Mouse (Mus musculus): ENCODE data around the gene Farsa.

Farsa gene

DNA sequence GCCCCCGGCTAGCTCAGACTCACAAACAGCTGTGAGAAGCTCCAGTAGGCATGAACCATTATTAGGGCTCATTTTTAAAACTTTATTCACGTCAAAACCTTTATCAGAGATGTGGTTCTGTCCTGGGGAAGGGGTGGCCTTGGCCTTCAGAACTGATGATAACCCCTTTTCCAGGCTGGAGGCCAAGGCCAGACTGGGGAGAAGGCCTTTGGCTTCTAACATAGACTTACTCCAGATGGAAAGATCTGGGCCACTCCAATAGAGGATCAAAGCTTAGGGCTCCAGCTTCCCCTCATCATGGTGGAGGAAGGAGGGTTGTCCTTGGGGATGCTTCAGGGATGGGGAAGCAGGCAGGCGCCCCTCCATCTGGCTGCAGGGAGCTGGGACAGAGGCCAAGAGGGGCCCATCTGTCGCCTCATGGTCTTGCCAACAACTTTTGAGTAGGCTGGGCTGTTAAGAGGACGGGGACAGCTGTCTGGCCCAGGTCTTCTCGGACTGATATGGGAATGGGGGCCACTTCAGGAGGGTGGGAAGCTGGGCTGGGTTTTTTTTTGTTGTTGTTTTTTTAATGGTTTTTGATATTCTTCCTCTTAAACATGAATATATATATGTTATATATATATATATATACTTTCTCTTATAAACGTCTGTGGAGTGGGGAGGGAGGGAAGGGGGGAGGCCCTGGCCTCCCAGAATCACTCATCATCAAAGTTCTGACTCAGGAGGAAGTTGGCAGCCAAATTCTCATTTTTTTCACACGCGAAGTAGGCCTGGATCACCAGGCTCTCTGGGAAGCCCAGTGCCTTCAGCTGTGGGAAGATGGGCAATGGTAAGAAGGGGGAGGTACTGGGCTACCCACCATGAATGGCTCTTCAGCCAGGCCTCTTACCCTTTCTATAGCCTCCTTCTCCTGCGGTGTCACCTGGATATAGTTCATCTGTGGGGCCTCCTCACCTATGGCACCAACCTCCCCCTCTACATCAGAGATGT lies 21.6 kb upstream of the Farsa start:
- DNase-seq: peak; percentile 94 to 97

DNA sequence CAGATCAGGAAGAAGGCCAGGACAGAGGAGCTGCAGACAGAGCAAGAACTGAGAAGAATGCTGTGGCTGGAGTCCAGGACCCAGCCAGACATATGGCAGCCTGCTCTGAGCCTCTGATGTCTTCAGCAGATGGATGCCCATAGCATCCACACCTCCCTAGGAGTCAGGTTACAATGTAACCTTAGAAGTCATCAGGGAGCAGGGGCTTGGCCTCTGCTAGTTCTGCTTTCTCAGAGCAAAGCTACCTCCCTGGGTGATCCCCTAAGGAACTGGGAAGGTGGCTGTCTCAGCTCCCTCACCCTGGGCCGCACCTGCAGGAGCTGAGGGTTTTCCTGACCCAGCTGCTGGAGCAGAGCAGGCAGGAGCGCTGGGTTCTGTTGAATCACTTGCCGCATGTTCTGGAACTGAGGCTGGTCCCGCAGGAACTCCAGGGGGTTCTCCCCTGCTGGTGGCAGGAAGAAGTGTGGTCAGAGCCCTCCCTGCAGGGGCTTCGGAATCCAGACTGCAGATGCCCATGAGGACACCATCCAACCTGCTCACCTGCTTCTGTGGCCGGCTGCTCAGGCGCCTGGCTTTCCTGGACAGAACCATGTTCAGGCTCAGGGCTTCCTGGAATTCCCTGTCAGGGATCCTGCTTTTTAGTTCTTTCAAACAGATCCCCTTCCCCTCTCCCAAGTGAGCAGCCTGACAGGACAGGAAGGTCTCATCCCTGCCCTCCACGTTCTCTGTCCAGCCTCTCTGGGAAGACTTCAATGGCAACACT lies 19.5 kb upstream of the Farsa start:
- peak; percentile 56 to 66 for DNase-seq

DNA sequence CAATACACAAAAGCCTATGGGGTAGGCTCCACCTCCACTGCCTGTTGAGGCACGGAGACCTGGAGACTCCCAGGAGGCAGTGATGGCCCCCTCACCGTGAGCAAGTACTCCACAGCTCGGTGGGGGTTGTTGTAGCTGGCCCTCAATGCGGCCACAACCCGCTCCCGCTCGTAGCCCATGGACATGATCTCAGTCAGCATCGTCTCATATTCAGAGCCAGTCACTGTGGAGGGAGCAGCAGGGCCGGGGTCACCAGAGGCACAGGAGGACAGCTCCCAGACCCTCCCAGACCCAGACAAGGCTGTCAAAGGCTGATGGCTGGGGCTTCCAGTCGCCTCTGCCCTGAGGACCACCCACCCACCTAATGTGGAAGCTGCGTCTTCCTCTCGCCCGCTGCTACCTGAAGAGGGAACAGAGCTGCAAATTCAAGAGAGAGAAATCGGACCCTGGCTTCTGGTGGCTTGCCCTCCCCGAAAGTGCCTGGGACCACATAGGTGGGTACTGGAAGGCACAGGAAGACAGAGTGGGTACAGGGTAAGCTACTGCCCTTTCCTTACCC lies 18.8 kb upstream of the Farsa start:
- no peak for DNase-seq

DNA sequence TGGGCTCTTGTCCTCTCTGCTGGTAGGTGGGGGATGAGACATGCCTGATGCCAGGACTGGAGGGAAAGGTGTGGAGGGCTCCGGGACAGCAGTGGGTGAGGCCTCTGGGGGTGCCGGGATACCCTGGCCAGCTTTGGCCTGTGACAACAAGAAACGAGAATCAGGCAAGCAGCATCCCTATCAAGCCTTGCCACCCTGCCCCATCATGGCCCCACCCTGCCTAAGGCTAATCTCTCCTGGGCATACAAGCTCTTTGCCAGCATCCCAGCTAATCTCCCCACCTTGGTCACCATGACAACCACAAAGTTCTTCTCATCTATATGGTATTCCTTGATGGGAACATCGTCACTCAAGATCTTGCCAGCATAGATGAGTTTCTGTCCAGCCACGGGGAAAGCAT lies 18.3 kb upstream of the Farsa start:
- no peak for DNase-seq

DNA sequence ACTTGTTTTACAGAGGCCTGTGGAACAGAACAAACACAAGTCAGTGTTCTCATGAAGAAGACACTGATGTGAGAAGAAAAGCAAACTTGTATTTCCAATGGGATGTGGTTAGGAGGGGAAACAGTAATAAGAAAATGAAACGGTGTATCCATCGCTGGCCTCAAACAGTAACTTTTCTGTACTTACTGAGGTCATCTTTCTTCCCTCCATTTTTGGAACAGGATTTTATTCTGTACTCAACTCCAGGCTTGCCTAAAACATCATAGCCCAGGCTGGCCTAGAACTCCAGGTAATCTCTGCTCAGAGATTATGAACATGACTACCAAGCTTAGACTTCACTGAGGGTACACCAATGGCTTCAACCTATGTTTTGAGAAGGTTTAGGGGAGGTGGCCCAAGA lies 17.4 kb upstream of the Farsa start:
- no peak for DNase-seq

DNA sequence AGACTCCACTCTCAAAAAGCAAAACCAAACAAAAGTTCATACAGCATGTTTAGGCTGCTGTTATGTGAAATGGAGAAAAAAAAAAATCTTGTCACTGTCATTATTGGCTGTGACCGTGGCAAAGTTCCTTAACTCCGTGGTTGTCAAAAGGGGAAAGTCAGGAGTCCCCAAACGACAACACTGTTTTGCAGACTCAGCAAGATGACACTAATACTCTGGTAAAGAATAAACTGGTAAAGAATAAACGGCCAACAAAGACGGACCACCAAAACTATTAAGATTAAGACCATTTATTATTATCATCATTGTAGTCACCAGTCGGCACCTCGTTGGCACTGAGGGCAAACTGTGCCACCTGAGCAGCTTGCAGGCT lies 16.9 kb upstream of the Farsa start:
- DNase-seq: no peak

DNA sequence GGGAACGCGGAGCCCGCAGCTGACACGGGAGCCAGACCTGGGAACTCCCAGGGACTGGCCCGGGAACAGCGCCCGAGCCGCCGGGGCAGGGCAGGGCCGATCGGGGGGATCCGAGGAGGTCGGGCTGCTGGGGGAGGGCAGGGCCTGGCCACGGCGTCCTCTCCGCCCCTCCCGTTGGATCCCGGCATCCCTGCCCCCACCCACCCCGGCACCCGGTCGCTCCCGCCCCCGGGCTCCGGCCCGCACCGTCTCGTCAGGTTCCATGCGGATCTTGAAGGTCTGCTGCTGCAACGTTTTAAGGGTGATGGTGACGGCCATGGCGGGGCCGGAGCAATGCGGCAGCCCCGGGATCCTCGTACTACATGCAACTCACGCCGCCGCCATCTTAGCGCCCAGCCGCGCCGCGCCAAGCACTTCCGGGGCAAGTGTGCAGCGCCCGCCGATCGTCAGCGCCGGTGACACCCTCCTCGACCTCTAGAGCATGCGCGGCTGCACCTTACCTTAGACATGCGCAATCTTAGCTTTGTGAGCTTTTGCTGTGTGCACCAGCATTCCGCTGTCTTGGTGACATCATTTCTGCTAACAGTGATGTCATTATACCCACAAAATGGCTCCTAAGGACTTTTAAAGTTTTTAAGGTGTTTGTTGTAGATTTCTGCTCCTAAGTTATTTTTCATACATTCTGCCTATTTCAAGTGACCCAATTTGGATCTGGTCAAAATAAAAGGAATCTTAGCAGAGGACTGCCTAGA lies 16.4 kb upstream of the Farsa start, which contains the start of gene Rad23a:
Gene Rad23a, minus strand, starts transcription at position 418 of the 752 bp plus-strand sequence.
- peak; percentile 93 to 94 for DNase-seq

DNA sequence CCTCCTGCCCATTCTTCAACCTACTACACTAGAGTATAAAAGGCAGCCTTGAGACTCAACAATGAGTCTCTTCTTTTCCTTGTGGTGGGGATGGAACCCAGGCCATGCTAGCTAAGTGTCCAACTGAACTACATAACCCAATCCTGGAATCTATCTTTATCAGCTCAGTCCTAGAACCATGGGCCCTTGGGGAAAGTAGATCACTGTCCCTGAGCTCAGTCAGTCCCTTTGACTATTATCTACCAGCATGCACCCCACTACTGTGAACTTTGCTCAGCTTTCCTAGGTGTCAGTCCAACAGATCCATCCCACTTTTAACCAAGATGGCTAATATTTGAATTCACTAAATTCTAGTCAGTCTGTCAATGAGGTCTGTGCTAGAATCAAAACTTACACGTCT lies 15.3 kb upstream of the Farsa start:
- no peak for DNase-seq

DNA sequence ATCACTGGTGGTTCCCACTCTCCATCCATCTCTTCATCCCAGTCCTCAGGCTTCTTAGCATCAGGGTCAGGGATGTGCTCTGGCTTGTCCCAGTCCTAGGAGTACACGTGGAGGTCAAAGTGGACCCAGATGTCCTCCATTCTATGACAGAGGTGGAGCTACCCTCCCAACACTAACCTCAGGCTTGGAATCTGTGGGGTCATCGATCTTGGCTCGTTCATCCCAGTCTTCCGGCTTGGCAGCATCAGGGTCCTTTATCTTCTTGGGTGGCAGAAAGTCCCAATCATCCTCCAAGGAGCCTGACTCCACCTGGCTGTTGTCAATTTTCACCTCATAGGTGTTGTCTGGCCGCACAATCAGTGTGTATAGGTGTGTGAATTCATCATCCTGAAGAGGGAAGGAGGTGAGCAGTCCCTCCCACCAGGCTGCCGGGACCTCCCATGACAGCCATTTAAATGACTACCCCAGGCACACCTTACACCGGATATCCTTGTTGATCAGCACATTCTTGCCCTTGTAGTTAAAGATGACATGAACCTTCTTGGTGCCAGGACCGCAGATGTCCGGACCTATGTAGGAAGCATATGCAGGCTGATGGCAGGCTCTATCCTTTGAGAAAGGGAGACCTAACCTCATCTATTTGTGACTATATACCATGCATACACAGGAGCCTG lies 12.3 kb upstream of the Farsa start:
- DNase-seq: no peak

DNA sequence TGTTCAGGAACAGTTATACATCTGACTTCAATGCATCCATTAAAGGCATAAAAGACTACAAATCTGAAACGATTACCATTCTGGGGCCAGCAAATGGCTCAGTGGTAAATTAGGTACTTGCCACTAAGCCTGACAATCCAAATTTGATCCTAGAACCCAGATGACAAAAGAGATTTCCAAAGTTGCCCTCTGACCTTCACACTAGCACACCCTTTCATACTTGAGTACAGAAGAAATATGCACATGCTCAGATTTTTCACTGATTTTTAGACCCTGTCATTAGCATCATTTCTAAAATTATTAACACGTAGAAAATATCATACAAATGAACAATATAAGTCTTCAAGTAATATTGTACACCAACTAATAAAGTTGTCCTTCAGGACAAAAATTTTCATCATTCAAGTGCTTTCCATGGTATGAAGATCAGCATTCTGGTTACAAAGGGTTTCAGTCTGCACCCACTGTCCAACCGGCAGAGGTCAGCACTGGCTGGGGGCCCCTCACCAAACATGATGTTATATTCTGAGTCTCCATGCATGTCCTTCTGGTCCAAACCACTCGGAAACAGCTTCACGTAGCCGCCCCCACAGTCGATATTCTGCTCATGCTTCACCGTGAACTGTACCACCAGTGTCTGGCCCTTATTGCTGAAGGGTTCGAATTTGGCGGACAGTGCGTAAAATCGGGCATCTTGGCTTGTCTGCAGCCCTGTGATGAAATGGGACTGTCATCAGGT lies 11.3 kb upstream of the Farsa start:
- DNase-seq: peak; percentile 74 to 79

DNA sequence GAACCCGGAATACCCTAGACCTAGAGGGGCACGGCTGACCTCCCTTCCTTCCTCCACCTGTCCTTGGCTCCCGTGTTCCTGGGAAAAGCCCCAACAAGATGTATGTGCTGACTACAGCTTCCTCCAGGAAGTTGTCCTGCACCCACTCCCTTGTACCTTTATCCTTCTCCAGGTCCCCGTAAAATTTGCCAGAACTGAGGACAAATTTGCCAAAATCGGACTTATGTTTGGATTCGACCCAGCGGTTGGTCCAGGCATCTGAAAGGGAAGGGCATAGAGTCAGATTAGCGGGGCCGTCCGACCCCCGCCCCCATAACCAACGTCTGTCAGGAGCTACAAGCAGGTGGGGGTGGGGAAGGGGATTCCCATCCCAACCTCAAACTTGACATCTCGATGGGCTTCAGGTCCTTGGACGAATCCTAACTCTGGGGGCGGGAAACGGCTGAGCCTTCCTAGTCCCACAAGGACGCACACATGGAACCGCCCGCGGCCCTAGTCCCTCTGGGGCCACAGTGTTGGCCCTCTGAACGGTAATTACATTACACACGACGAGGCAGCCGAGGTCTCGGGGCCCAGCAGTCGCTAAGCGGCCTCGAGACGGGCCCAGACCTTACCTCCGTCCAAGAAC lies 10.6 kb upstream of the Farsa start:
- peak in 1 of 2 experiments; percentile 43 for DNase-seq

DNA sequence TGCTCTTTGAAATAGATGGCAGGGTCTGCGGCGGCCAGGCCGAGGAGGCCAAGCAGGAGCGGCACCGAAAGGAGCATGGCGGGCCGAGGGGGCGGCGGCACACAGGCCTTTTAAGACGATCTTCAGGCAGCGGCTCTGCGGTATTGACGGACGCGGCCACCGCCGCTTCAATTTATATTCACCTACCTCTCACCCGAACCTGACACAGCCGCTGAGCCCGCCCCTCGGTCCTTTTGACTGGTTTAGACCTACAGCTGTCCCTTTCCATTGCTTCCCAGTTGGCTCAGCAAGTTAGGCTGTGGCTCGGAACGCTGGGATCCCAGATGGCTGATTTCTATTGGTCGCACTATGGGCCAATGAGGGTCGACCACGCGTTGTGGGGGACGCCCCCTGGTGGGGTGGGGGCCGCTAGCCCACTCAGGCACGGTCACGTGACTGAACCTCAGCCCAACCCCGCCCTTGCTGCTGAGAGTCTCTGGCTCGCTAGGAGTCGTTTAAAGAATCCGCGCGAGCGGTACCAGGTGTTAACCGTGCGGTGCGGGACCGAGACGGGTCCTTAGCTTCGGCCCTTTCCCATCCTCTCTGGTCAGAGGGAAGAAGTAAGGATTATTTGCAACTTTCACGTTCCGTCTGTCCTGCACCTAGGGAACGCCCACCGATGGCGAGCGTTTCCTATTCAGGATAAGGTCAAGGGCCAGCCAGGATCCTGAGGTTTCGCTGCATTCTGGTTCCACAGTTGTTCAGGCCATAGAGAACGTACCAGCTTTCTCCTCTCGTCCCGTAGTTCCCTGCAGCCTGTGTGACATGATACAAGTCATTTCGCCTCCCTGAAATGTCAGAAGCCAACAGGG lies 9.8 kb upstream of the Farsa start, which contains the start of gene Calr:
Gene Calr, minus strand, starts transcription at position 213 of the 851 bp plus-strand sequence.
- peak; percentile 99 to 100 for DNase-seq

DNA sequence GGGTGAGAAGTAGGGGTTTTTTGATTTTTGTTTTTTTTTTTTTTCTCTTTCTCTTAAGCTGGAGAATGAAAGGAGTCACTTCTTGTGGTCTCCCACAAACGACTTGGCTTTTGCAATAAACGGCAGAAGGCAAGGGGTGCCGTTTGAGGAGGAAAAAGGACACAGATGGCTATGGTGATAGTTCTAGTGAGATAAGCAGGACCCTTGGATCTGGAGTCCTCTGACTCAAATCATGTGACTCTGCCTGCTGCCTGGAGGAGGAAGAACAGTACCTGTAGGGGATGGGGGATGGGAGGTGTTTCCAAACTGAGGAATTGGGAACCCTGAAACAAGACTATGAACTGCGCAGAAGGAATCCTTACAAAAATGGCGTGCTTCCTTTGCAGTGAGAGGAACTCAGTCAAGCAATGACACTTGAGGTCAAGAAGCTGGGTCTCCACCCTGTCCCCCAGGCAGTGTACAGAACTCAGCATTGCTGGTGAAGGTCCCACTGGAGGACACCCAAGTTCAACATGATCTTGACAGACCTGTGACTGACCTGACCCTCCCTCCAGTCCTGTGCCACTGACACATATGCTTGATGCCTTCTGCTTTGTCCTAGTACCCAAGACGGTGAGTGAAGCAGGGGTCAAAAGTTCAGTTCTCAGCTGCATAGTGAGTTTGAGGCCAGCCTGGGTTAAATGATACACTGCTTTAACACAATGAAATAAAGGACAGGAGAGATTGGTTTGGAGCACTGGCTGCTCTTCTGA lies 8.9 kb upstream of the Farsa start:
- DNase-seq: no peak

DNA sequence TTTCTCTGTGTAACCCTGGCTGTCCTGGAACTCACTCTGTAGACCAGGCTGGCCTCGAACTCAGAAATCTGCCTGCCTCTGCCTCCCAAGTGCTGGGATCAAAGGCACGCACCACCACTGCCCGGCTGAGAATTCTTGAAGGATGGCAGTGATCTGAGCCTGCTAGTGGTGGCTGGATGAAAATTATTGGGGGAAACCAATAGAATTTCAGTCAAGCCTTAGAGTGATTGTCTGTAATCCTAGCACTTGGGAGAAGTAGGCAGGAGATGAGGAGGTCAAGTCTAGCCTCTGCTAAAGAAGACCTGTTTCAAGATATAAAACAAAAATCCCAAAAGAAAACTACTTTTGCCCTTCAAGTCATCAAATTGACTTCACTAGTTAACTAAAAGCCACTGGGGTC lies 355 bp upstream of the Farsa start:
- no peak for DNase-seq

DNA sequence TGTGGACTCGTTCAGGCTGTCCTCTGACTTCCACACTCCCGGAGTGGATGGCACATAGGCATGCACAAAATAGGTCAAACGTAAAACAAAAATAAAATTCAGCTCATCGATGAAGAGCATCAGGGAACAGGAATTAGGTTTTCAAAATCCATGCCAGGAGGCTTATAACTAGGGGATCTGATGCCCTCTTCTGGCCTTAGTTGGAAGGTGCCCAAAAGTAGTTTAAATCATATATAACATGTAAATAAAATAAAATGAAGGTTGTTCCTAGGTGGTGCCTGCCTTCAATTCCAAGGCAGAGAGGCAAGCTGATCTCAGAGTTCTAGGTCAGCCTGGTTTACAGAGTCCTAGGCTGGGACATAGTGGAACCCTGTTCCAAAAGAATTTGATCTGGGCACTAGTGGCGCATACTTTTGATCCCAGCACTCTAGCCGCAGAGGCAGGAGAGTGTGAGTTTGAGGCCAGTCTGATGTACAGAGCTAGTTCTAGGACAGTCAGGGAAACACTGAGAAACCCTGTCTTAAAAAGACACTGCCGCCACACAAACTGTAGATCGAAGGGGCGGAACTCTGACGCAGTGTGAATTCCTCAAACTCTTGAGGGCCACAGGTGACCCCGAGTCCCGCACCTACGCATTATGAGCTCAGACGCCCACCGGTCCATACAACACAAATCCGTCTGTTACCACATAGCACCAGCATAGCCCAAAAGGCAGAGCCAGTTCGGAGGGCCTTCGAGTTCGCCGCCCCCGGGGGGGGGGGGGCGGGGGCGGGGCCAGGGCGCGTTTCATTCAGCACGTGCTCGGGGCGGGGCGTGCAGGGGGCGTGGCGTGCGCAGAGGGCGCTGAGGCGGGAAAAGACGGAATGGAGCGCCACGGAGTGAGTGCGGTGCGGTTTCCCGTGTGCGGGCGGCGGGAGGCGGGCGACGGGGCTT lies 14.9 kb downstream of the Farsa start, which contains the start of gene Syce2:
Gene Syce2, plus strand, starts transcription at position 736 of the 933 bp plus-strand sequence.
- DNase-seq: peak; percentile 71 to 84

DNA sequence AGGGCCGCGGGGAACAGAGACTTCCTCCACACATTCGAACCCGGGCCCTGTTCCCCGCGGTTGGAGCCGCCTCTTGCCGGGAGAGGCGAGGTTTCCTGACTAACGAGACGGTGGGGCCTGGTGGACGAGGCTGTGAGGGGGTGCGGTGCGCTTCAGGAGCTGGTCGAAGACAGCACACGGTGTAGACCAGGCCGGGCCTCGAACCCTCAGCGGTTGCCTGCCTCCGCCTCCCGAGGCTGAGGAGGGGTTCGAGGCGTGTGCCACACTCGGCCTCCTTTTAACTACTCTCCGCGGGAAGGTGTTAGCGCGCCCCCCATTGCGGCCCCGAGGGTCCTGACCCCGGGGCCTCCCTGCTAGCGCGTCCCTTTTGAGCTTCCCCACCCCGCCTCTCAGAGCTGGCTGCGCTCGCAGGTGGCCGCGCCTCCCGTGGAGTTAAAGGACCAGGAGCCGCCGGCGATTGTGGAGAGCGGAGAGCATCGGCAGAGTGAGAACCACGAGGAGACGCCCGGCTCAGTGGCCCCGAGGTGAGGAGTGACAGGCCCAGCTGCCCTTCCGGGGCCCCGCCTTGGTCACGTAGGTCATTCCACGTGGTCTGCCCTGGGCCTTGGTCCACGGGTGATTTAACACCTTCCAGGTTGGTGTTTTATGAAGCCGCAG lies 15.6 kb downstream of the Farsa start:
- DNase-seq: peak; percentile 29 to 48

DNA sequence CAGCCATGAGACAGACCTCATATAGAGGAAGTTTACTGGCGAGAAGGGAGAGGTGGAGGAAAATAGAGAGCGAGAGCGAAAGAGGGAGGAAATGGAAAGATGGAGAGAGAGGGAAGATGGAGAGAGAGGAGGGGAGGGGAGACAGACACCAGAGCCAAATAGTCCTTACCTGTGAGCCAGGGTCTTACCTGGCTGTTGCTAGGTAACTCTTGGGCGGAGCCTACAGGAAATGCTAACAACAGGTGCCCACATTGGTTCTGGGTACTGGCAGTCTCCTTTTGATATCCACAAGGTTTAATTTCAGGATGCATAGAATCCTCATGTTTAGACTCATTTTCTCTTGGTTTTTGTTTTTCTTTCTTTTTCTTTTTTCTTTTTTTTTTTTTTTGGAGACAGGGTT lies 16.2 kb downstream of the Farsa start:
- DNase-seq: no peak
